Mouse (Mus musculus): Measurements from ENCODE around the gene Hcn1.

DNA sequence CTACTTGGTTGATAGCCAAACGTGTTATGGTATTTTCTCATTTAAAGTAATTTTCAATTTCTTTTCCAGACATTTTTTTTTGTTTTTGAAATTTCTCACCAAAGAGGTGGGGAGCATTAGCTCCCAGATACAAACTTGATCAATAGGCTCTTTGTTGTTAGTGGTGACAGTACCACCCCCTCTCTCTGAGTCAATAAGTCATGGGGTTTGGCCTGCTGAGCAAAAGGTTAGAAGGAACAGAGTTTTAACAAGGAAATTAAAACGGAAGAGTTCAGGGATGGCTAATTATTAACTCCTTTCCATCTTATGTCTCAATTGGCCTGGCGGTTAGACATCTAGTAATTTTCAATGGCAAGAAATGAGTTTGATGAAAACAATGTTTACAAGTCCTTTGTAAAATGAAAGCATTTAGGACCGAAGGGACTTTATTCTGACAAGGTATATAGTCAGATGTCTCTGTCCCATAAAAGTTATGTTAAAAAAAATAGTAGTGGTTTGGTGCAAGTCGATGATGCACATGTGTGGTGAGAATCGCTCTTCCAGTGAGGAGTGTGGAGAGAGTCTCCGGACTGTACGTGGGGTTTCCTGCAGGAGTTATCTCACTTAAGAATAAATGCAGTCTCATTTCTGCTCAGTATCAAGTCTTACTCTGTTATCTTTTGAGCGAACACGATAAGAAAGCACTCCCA, 7.5 kb upstream of the Hcn1 start:
- no peak for TF ChIP-seq MYB (IDR thresholded peaks at IDR 0.05; ENCODE audit: low read depth, low read length)
- no peak for TF ChIP-seq ZNF384 (IDR thresholded peaks at IDR 0.05; ENCODE audit: low read depth, low read length)
- TF ChIP-seq E2F4 (IDR thresholded peaks at IDR 0.05; ENCODE audit: borderline replicate concordance, low read depth, low read length) = no peak
- no peak for TF ChIP-seq POLR2A (IDR thresholded peaks at IDR 0.05; ENCODE audit: control insufficient read depth in 1 of 2, insufficient read depth in 1 of 2, low read depth in 1 of 2, low read length in 2 of 2, poor library complexity in 1 of 2)
- TF ChIP-seq CTCF (IDR thresholded peaks at IDR 0.05 in 2 of 3, conservative IDR thresholded peaks at IDR 0.05 in 1 of 3; ENCODE audit: control insufficient read depth in 1 of 3, insufficient read depth in 1 of 3, low read depth in 2 of 3, low read length in 3 of 3, poor library complexity in 1 of 3, severe bottlenecking in 1 of 3) = no peak
